Mouse (Mus musculus) G1E (cell line): ENCODE measurements at regions not wholly inside any gene's neighbourhood (a gene's known extent, or its start where the extent isn't known, plus 50 kb on each side); places are given as distances from the start of the nearest gene placed in this dataset.

Experiments
- CTCF ChIP-seq: IDR thresholded peaks from 2 replicates; pipeline ENCODE4 v1.5.1; 2012; ENCODE audit warnings: low read depth, low read length, inconsistent platforms, mixed read lengths
- GATA1 ChIP-seq: IDR thresholded peaks from 2 replicates; pipeline ENCODE4 v1.6.1; 2012; ENCODE audit warnings: borderline replicate concordance, low read length, inconsistent platforms, mixed read lengths
- GATA2 ChIP-seq: IDR thresholded peaks from 2 replicates; pipeline ENCODE4 v1.6.1; 2012; ENCODE audit warnings: low read depth, low read length, inconsistent platforms, borderline replicate concordance
- TAL1 ChIP-seq: conservative IDR thresholded peaks from 2 replicates; pipeline ENCODE4 v1.6.1; 2012; ENCODE audit warnings: low read depth, low read length, inconsistent platforms, mixed read lengths

GRCm38 (mm10) chr12:10461796-10462195 is 71.2 kb downstream of the Rdh14 start:
- TF ChIP-seq CTCF (no peak), GATA1 (no peak), GATA2 (no peak), TAL1 (no peak)
